Mouse (Mus musculus) neural tube, embryonic 13.5 days (tissue): ENCODE data around the gene Tbca. TPM values are rescaled to one million over a fixed set of nuclear protein-coding genes. Genes with fewer than 3 reads are reported as not detected.

Experiments used
- ATAC-seq: fragments of 200-750 bp; cut with Nextera tagmentation; 2 replicates; pipeline ENCODE4 v1.8.0; 2017; ENCODE audit warnings: low read depth, mild to moderate bottlenecking, moderate TSS enrichment, moderate library complexity
- H3K27ac ChIP-seq: fragments of 300-500 bp; sonication (generic); replicated peaks from 2 replicates; pipeline ENCODE4 v1.5.1; 2015; ENCODE audit warnings: moderate library complexity, mild to moderate bottlenecking, inconsistent platforms
- H3K27me3 ChIP-seq: fragments of 300-500 bp; sonication (generic); 2 replicates; pipeline ENCODE4 v1.6.1; 2015; ENCODE audit warnings: mild to moderate bottlenecking, inconsistent platforms
- H3K36me3 ChIP-seq: fragments of 300-500 bp; sonication (generic); 2 replicates; pipeline ENCODE4 v1.6.1; 2015; ENCODE audit warnings: mild to moderate bottlenecking, inconsistent platforms
- H3K4me1 ChIP-seq: fragments of 300-500 bp; sonication (generic); replicated peaks from 2 replicates; pipeline ENCODE4 v1.6.1; 2015; ENCODE audit warnings: inconsistent platforms
- H3K4me2 ChIP-seq: fragments of 300-500 bp; sonication (generic); 2 replicates; pipeline ENCODE4 v1.6.1; 2015; ENCODE audit warnings: inconsistent platforms, mild to moderate bottlenecking, moderate library complexity
- H3K4me3 ChIP-seq: fragments of 300-500 bp; sonication (generic); 2 replicates; pipeline ENCODE4 v1.5.1; 2015; ENCODE audit warnings: mild to moderate bottlenecking, inconsistent platforms
- H3K9ac ChIP-seq: fragments of 300-500 bp; sonication (generic); 2 replicates; pipeline ENCODE4 v1.6.1; 2015; ENCODE audit warnings: moderate library complexity, mild to moderate bottlenecking, inconsistent platforms
- H3K9me3 ChIP-seq: fragments of 300-500 bp; sonication (generic); 2 replicates; pipeline ENCODE4 v1.6.1; 2016; ENCODE audit warnings: inconsistent platforms
- WGBS: fragments of 180-500 bp; shearing (Covaris S2); methylation state at CpG from one replicate; pipeline ENCODE4 v1.1.7; 2015; 5-methylcytosine and 5-hydroxymethylcytosine counted together
- polyA plus RNA-seq: library from polyadenylated mRNA; unstranded; fragments of >200 nt; fragmentation: Nextera tagmentation; extraction: Ambion mirVana; gene quantifications from 2 replicates; pipeline ENCODE4 v1.2.1, GENCODE M21; 2015

The Tbca gene
- polyA plus RNA-seq, 1 experiment from 2014 or later = 307 TPM

DNA sequence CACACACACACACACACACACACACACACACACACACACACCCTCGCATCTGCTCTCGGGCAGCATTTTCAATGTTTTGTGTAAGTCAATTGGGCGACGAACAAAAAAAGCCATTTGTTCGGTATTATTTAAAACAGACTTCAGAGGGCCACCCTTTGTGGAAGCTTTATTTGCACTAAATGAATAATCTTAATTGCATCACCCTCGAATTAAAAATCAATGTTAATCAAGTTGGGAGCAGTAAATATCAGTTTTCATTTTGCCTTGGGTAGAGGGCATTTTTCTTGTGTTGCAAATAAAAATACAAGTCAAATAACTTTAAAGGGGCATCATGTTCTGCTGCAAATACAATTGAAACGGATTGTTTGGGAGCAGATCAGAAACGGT, 85.3 kb downstream of the Tbca start:
- Histone ChIP-seq H3K27ac (peak overlapping the region; percentile 78; the same call in 1 of the 2 replicates), H3K4me2 (no peak overlapping the region), H3K9ac (no peak overlapping the region), H3K4me3 (peak overlapping the region; percentile 8; the same call in 1 of the 2 replicates), H3K36me3 (no peaks in the 10 kb centered on the region), H3K4me1 (peaks cover 14% of the 10 kb centered on the region; the same call in 1 of the 2 replicates), H3K27me3 (peaks cover 91% of the 10 kb centered on the region), H3K9me3 (no peaks in the 10 kb centered on the region)
- WGBS = 2% methylated on average over 8 of the region's 8 CpGs
- no peak for ATAC-seq

DNA sequence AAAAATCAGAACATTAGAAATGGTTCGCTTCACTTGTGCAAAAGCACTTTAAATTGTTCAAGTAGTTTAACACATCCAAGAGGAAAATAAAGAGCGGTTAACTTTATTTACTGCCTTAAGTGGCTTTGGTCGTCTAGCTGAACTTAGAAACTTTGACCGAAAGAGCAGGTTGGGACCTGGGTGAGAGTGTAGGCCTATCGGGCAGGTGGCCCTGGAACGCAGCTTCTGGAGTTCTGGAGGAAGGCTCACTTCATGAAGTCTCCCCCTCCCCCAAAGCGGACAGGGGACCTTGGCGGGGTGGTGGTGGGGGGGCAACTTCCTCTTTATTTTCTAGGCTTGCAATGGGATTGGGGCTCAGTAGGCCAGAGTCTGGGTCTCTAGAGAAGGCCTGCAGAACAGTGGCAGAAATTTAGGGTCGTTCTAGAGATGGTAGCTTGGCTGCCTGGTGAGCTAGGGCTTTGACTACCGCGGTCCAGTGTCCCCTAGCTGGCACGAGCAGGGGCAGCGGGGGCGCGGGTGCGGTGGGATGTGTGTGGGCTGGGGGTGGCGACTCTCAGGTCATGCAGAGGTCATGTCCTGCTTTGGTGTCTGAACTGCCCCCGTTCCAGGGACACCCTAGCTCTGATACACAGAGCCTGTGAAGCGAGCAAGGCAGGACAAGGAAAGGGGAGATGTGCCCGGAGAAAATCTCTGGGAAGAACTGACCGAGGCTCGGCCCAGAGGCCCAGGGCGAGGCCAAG, 86.1 kb downstream of the Tbca start:
- no peaks in the 10 kb centered on the region for H3K9me3 ChIP-seq
- H3K4me2 ChIP-seq = peak overlapping the region; percentile 29; the same call in 1 of the 2 replicates
- no peak for ATAC-seq
- no peak overlapping the region; the same call in 1 of the 2 replicates for H3K4me3 ChIP-seq
- H3K36me3 ChIP-seq = no peaks in the 10 kb centered on the region
- H3K4me1 ChIP-seq = 0 out of 2 replicates have a peak, but pooled peaks cover 11% of the 10 kb centered on the region
- H3K9ac ChIP-seq = peak overlapping the region; percentile 57; the same call in 1 of the 2 replicates
- peaks cover 87% of the 10 kb centered on the region for H3K27me3 ChIP-seq
- under 1% methylated on average over 23 of the region's 23 CpGs for WGBS
- H3K27ac ChIP-seq = peak overlapping the region; percentile 64

DNA sequence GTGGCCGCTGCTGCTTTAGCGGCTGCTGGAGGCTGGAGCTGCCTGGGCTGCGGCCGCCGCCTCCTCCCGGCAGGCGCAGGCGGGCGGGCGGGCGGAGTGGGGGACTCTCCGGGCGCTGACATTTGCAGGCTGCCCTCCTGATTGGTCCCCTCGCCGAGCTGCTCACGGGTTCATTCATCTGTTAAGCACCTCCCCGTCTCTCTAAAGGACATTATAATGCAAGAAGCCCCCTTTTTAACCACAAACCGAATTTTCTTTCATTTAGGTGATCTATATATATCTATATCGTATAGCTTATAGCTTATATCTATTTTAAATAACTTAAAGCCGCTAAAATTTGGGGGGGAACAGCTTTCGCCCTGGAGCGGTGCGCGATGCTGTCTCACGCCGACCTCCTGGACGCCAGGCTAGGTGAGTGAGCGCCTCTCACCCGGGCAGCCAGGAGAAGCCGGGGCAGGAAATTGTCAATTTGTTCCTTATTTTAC, 86.7 kb downstream of the Tbca start, which contains the start of gene Otp:
TSS of gene Otp (plus strand) at position 207 of the 485 bp plus-strand sequence.
- peak; percentile 71; the same call in 1 of the 2 replicates for ATAC-seq
- H3K4me3 ChIP-seq = peak within 1 kb of the TSS; percentile 28
- H3K4me1 ChIP-seq = 0 out of 2 replicates have a peak, but pooled peaks cover 11% of the 10 kb centered on the region
- H3K36me3 ChIP-seq = no peaks in the 10 kb centered on the region
- H3K27me3 ChIP-seq = peaks cover 88% of the 10 kb centered on the region
- no peaks in the 10 kb centered on the region for H3K9me3 ChIP-seq
- H3K9ac ChIP-seq = peak within 1 kb of the TSS; percentile 57; the same call in 1 of the 2 replicates
- H3K4me2 ChIP-seq = peak within 1 kb of the TSS; percentile 29; the same call in 1 of the 2 replicates
- peak within 1 kb of the TSS; percentile 67 for H3K27ac ChIP-seq
- WGBS = 1% methylated on average over 29 of the region's 30 CpGs

DNA sequence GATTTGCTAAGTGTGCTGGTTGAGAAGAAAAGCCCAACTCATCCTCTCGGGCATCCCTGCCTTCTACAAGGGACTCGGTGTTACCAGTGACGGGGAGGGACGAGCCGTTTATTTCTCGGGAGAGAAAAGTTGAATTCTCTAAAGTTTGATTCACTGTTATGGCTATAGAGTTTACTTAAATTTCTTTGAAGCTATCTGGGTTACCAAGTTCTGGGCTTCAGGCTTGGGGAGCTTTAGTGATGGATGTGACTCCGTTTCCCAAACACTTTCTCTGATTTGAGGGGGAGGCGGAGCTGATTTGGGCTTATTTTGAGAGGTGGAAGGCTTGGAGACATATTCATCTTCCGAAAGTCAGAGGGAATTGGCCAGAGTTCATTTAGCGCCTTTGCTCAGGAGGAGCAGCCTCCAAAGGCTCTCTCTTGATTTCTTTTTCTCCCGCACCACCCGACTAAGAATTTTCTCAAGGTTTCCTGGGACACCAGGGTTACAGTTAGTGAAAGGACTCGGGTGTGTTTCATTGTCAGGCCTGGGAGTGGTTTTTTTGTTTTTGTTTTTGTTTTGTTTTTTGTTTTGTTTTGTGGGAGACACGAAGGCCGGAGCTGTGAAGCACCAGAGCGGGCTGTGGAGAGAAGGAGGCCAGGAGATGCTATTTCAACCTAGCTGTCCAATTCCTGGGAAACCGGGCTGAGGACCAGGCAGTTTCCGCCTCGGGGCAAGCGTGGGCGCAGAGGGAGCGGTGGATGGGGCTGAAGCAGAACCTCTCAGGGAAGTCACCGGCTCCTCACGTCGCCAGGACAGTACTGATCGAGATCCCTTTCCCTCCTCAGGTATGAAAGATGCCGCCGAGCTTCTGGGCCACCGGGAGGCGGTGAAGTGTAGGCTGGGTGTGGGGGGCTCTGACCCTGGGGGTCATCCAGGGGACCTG, 87.8 kb downstream of the Tbca start:
- peak overlapping the region; percentile 28 for H3K4me3 ChIP-seq
- peaks cover 88% of the 10 kb centered on the region for H3K27me3 ChIP-seq
- H3K4me2 ChIP-seq = no peak overlapping the region
- ATAC-seq = no peak
- H3K9me3 ChIP-seq = no peaks in the 10 kb centered on the region
- H3K4me1 ChIP-seq = 0 out of 2 replicates have a peak, but pooled peaks cover 11% of the 10 kb centered on the region
- WGBS = 2% methylated on average over 30 of the region's 30 CpGs
- peak overlapping the region; percentile 48 for H3K9ac ChIP-seq
- H3K36me3 ChIP-seq = no peaks in the 10 kb centered on the region
- peak overlapping the region; percentile 67 for H3K27ac ChIP-seq

DNA sequence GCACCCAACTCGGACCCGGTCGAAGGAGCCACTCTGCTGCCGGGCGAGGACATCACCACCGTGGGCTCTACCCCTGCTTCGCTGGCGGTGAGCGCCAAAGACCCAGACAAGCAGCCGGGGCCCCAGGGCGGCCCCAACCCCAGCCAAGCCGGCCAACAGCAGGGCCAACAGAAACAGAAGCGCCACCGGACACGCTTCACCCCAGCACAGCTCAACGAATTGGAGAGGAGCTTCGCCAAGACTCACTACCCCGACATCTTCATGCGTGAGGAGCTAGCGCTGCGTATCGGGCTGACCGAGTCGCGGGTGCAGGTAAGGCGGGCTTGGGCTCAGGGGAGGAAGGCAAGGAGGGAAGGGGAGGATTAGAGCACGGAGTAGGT, 88.5 kb downstream of the Tbca start:
- Histone ChIP-seq H3K4me3 (peak overlapping the region; percentile 28), H3K4me1 (0 out of 2 replicates have a peak, but pooled peaks cover 11% of the 10 kb centered on the region), H3K9me3 (no peaks in the 10 kb centered on the region), H3K27ac (peak overlapping the region; percentile 67), H3K9ac (peak overlapping the region; percentile 48), H3K36me3 (no peaks in the 10 kb centered on the region), H3K4me2 (no peak overlapping the region), H3K27me3 (peaks cover 88% of the 10 kb centered on the region)
- ATAC-seq = no peak
- WGBS = under 1% methylated on average over 27 of the region's 27 CpGs

DNA sequence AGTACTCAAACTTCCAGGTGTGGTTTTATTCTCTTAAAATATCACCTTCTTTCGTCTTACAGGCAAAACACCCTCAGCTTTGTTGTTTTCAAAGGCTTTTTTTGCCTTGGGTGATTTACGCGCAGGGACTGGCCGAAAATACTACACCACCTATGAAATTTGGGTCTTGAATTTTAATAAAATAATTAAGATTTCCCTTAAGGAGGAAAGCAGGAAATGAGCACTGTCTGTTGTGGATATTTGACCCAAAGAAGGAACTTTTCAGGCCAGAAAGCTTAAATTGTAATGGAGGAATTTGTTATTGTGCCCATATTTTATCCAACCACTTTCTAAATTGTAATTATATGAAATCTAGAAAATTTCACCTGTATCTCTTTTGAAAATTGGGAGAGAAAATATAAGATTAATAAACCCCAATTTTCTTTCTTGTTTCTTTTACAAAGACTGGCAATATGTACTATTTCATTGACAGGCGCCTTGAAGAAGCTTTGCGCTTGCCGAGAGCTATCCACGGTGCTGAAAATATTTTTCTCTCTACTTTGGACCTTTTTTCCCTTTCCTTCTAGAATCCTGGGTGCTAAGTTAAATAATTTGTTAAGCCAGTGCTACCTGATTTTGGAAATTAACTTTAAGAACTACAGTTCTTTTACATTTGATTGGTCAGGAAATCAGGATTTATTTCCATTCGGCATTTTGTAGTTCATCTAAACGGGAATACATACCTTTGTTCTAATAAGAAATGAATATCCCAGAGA, 89.5 kb downstream of the Tbca start:
- peak overlapping the region; percentile 28 for H3K4me3 ChIP-seq
- WGBS = 7% methylated on average over 10 of the region's 10 CpGs
- H3K9me3 ChIP-seq = no peaks in the 10 kb centered on the region
- no peaks in the 10 kb centered on the region for H3K36me3 ChIP-seq
- no peak overlapping the region for H3K4me2 ChIP-seq
- peaks cover 88% of the 10 kb centered on the region for H3K27me3 ChIP-seq
- H3K4me1 ChIP-seq = peaks cover 17% of the 10 kb centered on the region
- peak overlapping the region; percentile 48 for H3K9ac ChIP-seq
- H3K27ac ChIP-seq = no peak overlapping the region
- ATAC-seq = no peak

DNA sequence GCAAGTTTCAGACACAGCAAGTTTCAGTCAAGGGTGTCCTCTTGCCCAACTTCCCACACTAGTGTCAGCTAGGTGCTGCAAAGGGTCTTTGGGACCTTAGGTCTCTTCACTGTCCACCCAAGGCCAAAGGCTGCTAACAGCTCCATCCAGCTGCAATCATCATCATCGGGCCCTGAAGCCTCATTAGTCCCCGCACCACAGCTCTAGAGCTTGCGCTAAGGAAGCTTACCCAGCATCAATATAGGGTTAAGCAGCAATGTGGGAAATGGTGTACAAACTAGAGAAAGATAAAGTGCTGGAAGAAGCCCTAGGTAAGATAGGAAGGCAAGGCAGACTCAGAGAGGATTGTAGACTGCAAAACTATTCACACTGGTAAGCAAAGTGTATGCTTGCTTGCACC, 92.5 kb downstream of the Tbca start:
- H3K4me1 ChIP-seq = peaks cover 23% of the 10 kb centered on the region
- H3K9ac ChIP-seq = no peak overlapping the region
- H3K36me3 ChIP-seq = no peaks in the 10 kb centered on the region
- H3K27me3 ChIP-seq = peaks cover 90% of the 10 kb centered on the region
- no peak for ATAC-seq
- 2% methylated on average over 3 of the region's 3 CpGs for WGBS
- peak overlapping the region; percentile 61 for H3K4me2 ChIP-seq
- H3K27ac ChIP-seq = peak overlapping the region; percentile 25
- no peaks in the 10 kb centered on the region for H3K9me3 ChIP-seq
- no peak overlapping the region for H3K4me3 ChIP-seq

DNA sequence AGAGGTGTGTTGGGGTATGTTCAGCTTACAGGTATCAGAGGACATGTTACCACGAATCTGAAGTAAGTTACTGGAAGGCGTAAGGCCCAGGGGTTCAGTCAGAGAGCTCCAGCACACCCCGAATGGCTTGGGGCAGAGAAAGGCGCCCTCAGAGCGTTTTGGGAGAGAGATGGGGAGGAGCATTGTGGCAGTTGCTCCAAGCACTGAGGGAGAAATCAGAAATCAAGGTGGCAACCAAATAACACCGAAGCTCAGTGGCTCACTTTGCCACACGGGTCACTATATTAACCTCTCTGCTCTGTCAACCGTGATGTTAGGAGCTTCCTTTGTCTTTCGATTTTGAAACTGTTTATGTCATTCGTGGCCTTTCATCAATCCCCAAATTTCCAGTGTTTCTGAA, 93.5 kb downstream of the Tbca start:
- H3K4me2 ChIP-seq = peak overlapping the region; percentile 61
- H3K27ac ChIP-seq = peak overlapping the region; percentile 25
- no peaks in the 10 kb centered on the region for H3K9me3 ChIP-seq
- ATAC-seq = no peak
- peak overlapping the region; percentile 36 for H3K4me3 ChIP-seq
- peaks cover 23% of the 10 kb centered on the region for H3K4me1 ChIP-seq
- peaks cover 90% of the 10 kb centered on the region for H3K27me3 ChIP-seq
- no peaks in the 10 kb centered on the region for H3K36me3 ChIP-seq
- H3K9ac ChIP-seq = peak overlapping the region; percentile 59
- WGBS = under 1% methylated on average over 10 of the region's 10 CpGs

DNA sequence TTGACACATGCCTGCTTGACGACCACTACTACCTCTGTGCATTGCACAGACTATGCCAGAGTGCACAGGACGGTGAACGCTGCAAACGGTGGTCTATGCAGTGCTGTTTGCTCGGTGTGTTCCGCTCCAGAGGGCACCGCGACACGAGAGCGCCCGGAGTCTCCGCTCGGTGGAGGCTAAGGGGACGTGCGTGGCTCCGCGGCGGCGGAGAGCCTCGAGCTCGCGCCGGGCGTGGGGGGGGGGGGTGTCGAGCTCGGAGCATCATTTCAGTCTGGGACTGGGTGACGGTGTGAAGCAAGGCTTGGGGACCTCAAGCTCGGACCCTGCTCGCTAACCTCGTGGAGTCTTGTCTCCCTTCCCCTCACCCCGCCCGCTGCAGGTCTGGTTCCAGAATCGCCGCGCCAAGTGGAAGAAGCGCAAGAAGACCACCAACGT, 94.0 kb downstream of the Tbca start:
- H3K27ac ChIP-seq = peak overlapping the region; percentile 25

DNA sequence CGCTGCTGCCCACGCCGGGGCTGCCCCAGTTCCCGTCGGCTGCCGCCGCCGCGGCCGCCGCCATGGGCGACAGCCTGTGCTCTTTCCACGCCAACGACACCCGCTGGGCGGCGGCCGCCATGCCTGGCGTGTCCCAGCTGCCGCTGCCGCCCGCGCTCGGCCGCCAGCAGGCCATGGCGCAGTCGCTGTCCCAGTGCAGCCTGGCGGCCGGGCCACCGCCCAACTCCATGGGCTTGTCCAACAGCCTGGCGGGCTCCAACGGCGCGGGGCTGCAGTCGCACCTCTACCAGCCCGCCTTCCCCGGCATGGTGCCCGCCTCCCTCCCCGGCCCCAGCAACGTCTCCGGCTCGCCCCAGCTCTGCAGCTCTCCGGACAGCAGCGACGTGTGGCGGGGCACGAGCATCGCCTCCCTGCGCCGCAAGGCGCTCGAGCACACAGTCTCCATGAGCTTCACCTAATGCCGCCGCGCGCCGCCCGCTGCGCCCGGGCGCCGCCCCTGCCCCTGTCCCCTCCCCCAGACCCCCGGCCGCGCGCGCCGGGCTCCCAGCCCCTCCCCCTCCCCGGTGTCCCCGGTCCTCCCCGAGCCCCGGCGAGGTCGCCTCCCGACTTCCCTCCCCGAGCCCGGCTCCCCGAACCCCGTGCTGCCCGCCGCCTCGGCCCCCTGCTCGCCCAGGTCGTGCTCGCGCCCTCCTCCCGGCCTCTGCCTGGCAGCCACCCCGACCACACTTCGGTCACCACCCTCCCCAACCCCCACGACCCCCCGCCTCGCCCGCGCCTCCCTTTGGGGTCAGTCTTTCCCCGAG, 94.7 kb downstream of the Tbca start:
- Histone ChIP-seq H3K36me3 (no peaks in the 10 kb centered on the region), H3K27me3 (peaks cover 90% of the 10 kb centered on the region), H3K9ac (peak overlapping the region; percentile 59), H3K4me2 (peak overlapping the region; percentile 61), H3K27ac (peak overlapping the region; percentile 25), H3K9me3 (no peaks in the 10 kb centered on the region), H3K4me1 (peaks cover 23% of the 10 kb centered on the region), H3K4me3 (peak overlapping the region; percentile 36)
- WGBS = under 1% methylated on average over 73 of the region's 95 CpGs
- peak; percentile 65 for ATAC-seq

More for the DNA sequence above, 94.0 kb downstream of the Tbca start:
- peak; percentile 72 for ATAC-seq
- H3K27me3 ChIP-seq = peaks cover 90% of the 10 kb centered on the region
- H3K4me3 ChIP-seq = peak overlapping the region; percentile 36
- peaks cover 23% of the 10 kb centered on the region for H3K4me1 ChIP-seq
- peak overlapping the region; percentile 61 for H3K4me2 ChIP-seq
- no peaks in the 10 kb centered on the region for H3K36me3 ChIP-seq
- WGBS = under 1% methylated on average over 35 of the region's 37 CpGs
- H3K9me3 ChIP-seq = no peaks in the 10 kb centered on the region
- peak overlapping the region; percentile 59 for H3K9ac ChIP-seq
